Mouse (Mus musculus) large intestine, adult 2 months (tissue): ENCODE data around the gene Pkhd1. TPM values are rescaled to one million over a fixed set of nuclear protein-coding genes. Genes with fewer than 3 reads are reported as not detected.
"Not testable (repeated sequence)": the region's sequence is repeated elsewhere in the genome, so short reads cannot be mapped to it uniquely, and the experiment has no call there.

Experiments used
- DNase-seq: peaks from one replicate; pipeline ENCODE4 v3.0.0-alpha.2; 2012; ENCODE audit warnings: low read depth, low spot score
- WGBS: fragments of 180-500 bp; shearing (Covaris S2); methylation state at CpG from one replicate; pipeline ENCODE4 v1.1.7; 2018; 5-methylcytosine and 5-hydroxymethylcytosine counted together
- polyA plus RNA-seq: library from polyadenylated mRNA; depleted of rRNA; stranded (reverse); fragments of >200 nt; gene quantifications from 2 replicates; pipeline ENCODE4 v1.2.3, GENCODE M21; 2012

Gene Pkhd1
- polyA plus RNA-seq, 1 experiment, result 0.33 TPM

DNA sequence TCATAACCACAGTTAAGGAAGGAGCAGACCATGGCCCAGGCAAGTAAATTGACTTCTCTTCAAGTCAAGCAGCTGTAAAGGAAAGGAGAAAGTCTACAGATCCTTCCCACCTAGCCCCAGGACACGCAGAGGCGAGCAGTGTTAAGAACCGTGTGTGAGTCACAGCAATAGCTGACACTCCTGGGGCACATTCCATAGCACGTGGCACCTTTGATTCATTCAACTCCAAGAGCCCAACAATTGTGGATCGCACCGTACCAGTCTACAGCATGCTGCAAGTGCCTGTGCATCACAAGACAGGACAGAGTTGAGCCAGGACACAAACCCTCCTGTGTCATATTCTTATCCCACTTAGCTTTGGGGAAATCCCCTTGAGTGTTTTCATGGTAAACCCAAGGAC is 306.9 kb downstream of the Pkhd1 start:
- DNase-seq, result no peak
- WGBS, result 60% methylated on average over 6 of the region's 6 CpGs

DNA sequence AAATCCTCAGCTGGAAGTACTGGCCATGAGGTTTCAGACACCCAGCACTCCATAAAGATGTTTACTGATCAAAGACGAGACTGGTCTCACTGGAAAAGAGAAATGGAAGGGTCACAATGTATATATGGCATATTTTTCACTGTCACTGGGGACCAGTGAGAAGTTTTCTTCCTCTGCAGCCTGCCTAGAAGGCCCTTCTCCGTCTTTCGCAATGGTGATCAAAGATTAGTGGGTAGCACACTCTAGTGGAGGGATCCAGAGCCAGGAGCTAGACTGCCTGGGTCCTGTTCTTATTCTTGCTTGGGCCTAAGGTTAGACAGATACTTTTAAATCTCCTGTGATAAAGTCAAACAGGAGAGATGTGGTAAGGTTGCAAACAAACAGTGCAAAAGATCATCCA is 311.7 kb downstream of the Pkhd1 start:
- 70% methylated on average over 3 of the region's 3 CpGs for WGBS

DNA sequence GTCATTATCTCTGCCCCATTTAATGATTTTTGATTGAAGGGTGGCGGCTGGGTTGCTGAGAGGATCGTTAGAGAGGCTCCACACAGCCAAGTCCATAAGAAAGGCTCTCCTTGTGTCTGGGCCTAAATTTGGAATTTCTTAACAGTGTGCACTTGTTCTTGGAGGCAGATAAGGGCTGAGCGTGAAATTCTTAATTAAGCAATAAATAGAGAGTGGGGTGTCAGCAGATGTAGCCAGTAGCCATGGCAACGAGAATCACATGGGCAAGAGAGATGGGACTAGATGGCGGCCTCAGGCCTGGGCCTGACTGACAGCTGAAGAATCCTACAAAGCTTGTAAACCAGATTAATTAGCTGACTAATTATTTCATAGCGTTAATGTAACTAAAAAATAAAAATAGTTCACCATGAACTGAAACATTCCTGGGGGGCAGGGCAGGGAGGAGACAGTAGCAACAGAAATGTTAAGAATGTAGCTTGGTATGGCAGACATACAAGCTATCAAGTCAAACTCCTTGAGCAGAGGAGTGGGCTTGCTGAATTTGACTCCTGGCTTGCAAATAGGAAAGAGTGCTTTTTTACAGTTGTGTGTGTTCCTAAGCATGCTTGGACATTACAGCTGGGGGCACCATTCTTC is 314.8 kb downstream of the Pkhd1 start:
- WGBS, result 78% methylated on average over 6 of the region's 6 CpGs

More for the DNA sequence above, 311.7 kb downstream of the Pkhd1 start:
- no peak for DNase-seq

DNA sequence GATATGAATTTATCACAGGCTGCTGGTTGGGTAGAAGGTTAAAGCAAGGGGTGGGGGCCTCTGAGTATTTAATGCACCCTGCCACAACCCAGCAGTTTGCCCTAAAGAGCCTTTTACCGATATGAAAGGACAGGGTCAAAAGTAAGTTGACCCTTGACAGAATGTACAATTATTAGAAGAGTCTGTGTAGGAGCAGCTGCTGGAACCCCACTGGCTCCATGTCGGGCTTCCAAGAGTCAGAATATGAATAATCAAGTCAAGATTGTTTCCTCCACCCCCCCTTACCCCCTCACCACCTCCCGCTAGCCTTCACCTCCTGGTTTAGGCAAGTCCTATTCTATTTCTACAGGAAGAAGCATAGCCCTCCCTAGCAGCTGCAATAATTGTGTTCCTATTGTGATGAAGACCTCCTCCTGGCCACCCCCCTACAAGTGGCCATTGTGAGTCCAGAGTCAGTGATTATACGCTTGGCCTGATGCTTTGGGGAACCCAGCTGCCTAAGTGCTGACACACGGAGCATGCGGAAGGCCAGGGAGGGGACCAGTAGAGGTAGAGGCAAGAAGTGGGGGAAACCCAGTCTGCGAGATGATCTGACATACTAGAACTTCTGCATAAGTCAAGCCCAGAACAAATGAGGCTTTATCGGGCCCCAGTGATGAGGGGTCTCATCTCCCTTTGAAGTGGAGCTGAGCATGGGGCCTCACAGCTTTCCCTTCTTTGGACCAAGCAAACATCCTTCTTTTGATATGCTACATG is 315.5 kb downstream of the Pkhd1 start:
- 82% methylated on average over 8 of the region's 8 CpGs for WGBS
- DNase-seq, result no peak

More for the DNA sequence above, 314.8 kb downstream of the Pkhd1 start:
- DNase-seq, result no peak

DNA sequence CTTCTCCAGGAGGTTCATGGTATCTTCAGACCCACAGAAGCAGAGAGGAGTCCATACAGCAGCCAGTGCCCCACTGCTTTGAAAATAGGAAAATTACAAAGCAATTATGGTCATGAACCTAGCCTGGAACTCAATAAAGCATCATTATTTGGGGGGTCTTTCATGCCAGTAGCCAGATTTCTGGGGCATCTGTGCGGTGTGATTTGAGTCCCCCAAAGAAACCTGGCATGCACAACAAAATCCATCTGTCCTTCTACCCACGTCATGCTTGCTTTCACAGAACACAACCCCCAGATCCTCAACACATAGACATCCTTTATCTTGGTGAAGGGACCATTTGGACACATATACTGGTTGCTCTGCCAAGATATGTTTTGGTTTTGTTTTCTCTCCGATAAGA is 316.2 kb downstream of the Pkhd1 start:
- WGBS, result 84% methylated on average over 3 of the region's 3 CpGs
- DNase-seq, result no peak

DNA sequence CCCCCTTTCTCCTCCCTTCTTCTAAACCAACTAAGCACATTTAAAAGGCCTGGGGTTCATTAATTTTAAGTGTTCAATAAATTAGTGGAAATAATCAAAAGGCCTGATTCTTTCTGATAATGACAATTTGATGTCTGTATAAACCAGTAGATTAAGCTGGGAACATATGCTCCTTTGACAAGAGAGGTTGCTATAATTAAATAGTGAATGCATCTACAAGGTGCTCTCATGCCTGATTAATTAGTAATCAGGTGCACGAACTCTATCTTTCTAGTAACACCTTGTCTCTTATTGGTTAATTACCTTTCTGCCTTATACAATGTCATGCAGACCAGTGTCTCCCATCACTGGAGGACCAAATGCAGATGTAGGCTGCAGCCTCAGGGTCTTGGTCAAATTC is 329.2 kb downstream of the Pkhd1 start:
- no peak for DNase-seq
- WGBS, result 72% methylated on average over 1 of the region's 1 CpGs

DNA sequence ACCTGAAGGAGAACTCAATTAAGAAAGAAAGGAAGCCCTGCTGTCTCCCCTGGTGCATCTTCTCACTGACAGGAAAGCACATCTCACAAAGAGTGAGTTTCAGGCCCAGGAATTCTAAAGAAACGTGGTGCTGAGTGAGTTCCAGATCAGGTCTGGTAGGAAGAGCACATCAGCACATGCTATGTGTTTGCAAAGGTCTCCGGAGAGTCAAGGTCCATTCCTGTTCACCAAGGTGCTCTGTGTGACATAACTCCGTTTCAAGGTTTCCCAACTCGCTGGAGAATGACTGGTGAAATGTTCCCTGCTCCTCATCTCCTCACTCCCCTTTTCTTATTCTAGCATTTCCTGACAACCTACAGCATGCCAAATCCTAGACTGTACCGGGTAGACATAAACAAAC is 357.5 kb downstream of the Pkhd1 start:
- WGBS, result 52% methylated on average over 5 of the region's 5 CpGs
- no peak for DNase-seq

DNA sequence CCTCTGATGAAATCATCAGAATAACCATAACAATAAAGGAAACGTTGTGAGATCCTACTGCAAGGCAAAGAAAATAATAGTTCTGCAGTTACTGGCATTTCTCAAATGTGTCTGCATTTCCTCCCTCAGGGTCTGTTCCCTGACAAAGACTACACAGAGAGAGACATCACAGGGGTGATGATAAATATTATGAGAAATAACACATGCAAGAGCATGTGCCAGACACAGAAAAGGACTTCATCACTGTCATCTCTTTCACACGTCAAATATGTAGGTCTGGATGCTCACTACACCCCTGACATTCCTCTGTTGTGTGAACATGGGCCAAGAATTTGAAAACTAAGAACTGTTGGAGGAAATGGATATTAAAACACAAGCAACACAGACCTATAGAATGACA is 369.7 kb downstream of the Pkhd1 start:
- WGBS, result 37% methylated on average over 2 of the region's 2 CpGs
- DNase-seq, result no peak

DNA sequence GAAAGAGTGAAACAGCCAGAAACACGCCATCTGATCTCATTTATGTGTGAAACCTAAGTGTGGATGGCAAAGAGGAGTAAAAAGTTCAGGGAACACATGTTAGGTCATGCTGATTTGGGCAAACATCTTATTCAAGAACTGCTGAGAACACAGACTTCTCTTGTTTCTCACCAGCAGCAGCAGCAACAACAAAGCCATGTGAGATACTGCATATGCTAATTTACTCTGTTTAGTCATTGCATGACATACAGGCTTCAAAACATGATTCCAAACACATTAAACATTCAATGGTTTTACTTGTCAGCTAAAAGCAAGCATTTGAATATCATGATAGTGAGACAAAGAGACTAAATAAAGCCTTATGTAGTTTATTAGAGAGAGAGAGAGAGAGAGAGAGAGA is 401.2 kb downstream of the Pkhd1 start:
- DNase-seq, result no peak
- whole genome bisulfite sequencing, result 79% methylated on average over 1 of the region's 1 CpGs

DNA sequence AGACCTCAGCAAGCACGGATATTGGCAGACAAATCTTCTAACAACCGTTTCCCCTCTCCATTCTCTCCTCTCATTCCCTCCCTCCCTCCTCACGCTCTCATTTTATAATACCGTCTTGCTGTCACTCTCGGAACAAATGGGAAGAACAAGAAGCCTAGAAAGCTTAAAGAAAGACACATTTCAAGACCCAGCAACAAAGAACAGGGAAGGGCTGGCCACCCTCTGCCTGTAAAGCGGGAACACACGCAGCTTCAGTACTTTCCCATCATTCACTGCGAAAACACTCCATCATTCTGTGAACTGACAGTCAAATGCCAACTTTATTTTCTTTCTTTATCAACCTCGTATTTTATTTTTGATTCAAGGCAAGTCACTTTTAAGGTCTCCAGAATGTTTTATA is 427.4 kb downstream of the Pkhd1 start:
- 54% methylated on average over 9 of the region's 9 CpGs for WGBS
- DNase-seq, result no peak

DNA sequence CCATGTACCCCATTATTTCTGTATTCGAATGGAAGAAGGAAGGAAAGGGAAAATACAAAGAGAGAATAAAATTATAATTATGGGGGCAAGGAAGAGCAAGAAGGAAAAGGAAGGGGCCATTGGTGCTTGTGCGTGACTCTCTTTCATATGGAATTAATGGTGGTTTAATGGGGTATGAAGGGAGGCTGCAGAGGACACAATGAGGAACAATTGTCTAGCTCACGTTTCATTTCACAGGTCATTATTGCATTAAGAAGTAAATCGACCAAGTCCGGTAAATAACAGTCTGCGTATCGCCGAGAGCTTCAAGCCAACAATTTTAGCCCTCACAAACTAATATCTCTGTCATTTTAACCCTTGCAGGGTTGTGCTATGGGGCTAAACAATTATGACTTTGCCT is 437.7 kb downstream of the Pkhd1 start:
- DNase-seq, result no peak
- 81% methylated on average over 8 of the region's 8 CpGs for WGBS

DNA sequence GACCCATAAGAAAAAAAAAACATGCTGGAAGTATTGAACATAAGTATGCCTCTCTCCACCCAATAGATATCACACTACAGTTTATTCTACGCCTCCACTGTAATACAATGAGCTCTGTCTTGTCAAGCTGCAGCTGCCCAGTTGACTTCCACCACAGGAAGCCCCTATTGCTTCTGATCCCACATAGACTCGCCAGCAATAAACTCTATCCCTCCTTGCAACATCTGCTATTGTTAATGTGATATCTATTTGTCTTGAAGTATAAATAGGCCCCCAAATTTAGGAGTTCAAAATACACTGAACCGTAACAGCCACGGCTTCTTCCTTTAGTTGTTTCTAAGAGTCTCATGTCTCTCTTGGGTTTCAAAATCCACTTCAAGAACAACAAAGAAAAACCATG is 446.7 kb downstream of the Pkhd1 start:
- DNase-seq, result no peak
- 68% methylated on average over 4 of the region's 4 CpGs for WGBS

DNA sequence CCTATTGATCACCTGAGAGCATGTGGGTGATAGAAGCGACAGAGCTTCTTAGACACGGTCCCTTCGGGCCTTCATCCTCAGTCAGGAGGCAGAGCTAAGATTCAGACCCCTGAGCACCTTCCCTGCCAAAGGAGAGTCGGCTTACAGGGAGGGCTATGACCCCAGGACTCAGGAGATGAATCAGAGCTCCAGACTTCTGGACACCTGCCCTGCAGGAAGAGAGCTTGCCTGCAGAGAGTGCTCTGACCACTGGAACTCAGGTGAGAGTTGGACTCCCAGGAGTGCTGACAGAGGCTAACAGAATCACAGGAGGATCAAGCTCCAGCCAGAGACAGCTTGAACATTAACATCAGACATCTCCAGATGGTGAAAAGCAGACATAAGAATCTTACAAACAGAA is 467.2 kb downstream of the Pkhd1 start:
- not testable (repeated sequence) for DNase-seq
- 81% methylated on average over 4 of the region's 4 CpGs for whole genome bisulfite sequencing

DNA sequence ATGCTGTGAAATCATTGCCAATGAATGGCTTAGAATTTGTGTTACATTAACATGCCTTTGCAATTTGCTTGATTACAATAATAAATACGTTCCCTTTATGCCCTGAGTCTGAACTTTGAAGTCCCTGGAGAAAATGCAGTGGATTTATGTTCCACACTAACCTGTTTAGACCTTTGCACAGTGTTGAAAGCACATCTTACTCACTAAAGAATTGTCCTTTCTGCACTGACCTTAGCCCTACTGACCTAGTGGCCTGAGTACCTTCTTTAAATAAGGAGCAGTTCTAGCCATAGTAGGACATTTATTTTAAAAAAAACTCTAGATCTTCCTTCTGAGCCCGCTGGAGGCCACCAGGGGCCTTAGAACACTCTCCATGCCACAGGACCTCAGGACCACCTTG is 467.8 kb downstream of the Pkhd1 start:
- no peak for DNase-seq
- 64% methylated on average over 2 of the region's 2 CpGs for WGBS

DNA sequence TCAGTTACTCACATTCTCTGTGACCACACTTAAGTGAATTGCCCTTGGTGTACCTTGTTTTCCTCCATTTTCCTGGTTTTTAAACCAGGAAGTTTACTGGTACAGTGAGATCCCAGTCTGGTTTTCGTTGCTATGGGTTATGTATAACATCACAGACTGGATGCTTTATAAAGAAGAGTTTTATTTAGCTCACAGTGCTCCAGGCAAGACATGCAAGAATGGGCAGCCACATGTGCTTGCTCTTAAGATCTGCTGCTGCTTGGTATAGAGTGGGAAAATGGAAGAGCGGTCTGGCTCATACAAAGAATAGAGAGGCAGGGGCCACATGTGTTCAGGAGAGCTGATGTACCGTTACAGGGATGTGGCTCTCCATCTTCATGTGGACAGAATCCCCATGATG is 481.7 kb downstream of the Pkhd1 start:
- no peak for DNase-seq
- WGBS, result 77% methylated on average over 3 of the region's 3 CpGs

DNA sequence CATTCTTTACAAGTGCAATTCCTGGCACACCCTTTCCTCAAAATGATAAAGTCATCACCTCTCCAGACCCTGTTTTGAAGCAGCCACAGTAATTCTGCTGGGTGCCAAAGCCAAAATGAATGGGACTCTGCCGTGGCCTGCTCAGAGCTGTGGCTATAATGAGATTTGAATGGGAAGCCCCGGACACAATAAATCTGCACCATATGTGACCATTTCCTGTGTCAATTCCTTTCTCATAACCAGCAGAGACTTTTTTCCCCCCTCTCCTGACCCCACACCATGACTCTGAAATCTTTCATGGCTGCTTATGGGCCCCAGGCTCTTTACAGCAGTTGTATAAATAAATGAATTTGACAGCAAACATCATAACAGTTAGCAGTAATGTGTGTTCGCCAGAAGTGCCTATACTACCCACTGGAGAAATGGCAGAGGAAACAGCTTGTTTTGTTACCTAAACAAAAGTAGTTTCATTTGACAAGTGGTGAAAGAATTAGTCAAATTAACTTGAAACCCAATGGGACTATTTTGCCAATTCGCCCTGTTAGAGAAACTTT is 482.7 kb downstream of the Pkhd1 start:
- 32% methylated on average over 4 of the region's 4 CpGs for WGBS
- DNase-seq, result no peak

DNA sequence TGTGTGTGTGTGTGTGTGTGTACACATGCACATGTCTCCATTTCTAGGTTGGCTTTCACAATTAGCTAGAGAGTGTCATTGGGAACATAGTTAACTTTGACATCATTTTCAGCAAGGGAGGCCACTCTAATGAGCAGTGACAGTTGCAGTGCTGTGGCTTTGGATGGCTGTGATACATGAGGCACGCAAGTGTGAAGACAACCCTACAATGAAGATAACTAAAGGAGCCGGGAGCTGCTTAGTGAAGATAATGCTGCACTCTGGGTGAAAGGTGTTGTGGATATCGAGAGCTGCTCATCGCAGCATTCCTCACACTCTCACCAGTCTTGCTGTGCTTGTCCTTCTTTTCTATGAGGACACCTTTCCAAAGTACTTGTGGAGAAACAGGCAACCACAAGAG is 484.2 kb downstream of the Pkhd1 start:
- WGBS, result 96% methylated on average over 4 of the region's 4 CpGs

DNA sequence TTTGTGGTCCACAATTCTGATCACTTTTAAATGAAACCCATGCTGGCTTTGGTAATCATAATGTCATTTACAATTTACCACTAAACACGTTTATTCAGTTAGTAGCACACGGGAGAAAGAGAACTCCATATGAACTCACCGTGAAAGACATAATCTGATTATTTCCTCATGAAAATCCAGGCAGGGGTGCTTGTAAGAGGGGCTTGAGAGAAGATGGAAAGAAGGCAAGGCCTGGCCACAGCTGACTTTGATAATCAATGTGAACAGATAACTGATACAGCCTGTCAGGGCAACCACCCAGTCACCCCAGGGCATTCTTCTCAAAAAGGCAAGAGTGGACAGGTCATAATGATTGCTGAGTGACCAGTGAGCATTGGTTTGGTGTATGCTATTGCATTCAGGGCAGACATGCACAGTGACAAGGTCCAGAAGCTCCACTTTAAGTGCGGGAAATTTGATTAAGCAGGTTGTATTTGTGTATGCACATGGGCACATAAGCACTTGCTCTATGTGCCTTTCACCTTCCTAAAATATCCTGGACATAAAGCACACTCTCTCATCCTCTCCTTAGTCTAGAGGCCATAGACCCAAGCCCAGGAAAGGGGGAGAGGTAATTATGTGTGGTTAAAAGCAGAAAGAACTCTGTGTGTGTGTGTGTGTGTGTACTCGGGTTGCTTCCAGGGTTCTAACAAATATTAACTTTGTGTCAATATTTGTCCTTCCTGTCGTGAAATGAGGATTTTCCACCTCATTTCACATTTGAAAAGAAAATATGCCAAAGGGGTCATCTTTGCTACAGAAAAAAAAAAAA is 485.9 kb downstream of the Pkhd1 start:
- WGBS, result 39% methylated on average over 6 of the region's 6 CpGs
- no peak for DNase-seq

More for the DNA sequence above, 484.2 kb downstream of the Pkhd1 start:
- DNase-seq, result no peak

DNA sequence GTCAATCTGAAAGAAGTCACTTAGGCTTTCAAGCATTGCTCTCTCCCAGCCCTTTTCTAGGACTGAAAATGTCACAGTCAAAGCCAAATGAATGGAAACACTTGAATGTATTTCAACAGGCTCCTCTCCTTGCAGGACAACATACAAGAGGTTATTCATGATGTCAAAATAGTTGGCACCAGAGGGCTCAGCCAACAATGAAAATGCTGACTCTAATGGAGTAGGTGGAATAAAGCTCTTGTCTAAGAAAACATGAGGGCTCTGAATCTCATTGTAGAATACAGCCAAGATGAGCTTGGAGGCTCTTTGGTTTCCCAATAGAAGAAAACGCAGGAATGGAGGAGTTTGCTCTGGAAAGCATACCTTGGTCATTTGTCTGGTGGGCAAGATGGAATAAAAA is 500.5 kb downstream of the Pkhd1 start:
- no peak for DNase-seq
- 74% methylated on average over 1 of the region's 1 CpGs for WGBS

DNA sequence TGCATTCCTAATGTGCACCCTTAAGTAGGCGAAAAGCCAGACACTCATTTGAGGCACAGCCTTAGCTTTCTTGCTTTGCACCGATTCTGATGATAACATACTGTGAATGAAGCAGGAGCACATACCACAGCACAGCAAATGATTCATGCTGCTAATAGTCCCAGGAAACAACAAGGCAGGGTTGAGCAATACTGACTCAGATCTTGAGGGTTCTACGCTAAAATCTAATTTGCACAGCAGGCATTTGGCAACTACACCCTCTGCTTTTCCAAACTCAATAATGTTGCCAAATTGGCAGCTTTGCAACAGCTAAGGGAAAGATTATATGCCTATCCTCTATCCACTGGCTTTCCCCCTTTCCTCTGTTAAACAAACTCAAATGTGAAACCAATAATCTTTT is 548.1 kb downstream of the Pkhd1 start:
- 55% methylated on average over 3 of the region's 3 CpGs for WGBS
- DNase-seq, result no peak
